Mouse (Mus musculus) heart, embryonic 15.5 days (tissue): ENCODE data around the gene 1700001J03Rik. TPM values are rescaled to one million over a fixed set of nuclear protein-coding genes. Genes with fewer than 3 reads are reported as not detected.
A peak's percentile ranks its signal among the peaks of the same experiment; 100 is the strongest.
"Not testable (repeated sequence)": the region's sequence is repeated elsewhere in the genome, so short reads cannot be mapped to it uniquely, and the experiment has no call there.

Experiments
- ATAC-seq: fragments of 200-750 bp; cut with Nextera tagmentation; replicated peaks from 2 replicates; pipeline ENCODE4 v1.8.0; 2017; ENCODE audit warnings: low read depth, moderate TSS enrichment; ENCODE audit not compliant: insufficient number of reproducible peaks, insufficient read depth, low FRiP score
- H3K27ac ChIP-seq: fragments of 300-500 bp; sonication (generic); 2 replicates; pipeline ENCODE4 v1.5.1; 2015; ENCODE audit warnings: mild to moderate bottlenecking, inconsistent platforms
- H3K27me3 ChIP-seq: fragments of 300-500 bp; sonication (generic); 2 replicates; pipeline ENCODE4 v1.6.1; 2015; ENCODE audit warnings: inconsistent platforms
- H3K36me3 ChIP-seq: fragments of 300-500 bp; sonication (generic); 2 replicates; pipeline ENCODE4 v1.6.1; 2015; ENCODE audit warnings: mild to moderate bottlenecking, inconsistent platforms
- H3K4me1 ChIP-seq: fragments of 300-500 bp; sonication (generic); replicated peaks from 2 replicates; pipeline ENCODE4 v1.6.1; 2015; ENCODE audit warnings: inconsistent platforms
- H3K4me2 ChIP-seq: fragments of 300-500 bp; sonication (generic); 2 replicates; pipeline ENCODE4 v1.6.1; 2015; ENCODE audit warnings: inconsistent platforms, mild to moderate bottlenecking, moderate library complexity
- H3K4me3 ChIP-seq: fragments of 300-500 bp; sonication (generic); 2 replicates; pipeline ENCODE4 v1.5.1; 2015; ENCODE audit warnings: mild to moderate bottlenecking, inconsistent platforms
- H3K9ac ChIP-seq: fragments of 300-500 bp; sonication (generic); 2 replicates; pipeline ENCODE4 v1.6.1; 2015; ENCODE audit warnings: mild to moderate bottlenecking, inconsistent platforms
- H3K9me3 ChIP-seq: fragments of 300-500 bp; sonication (generic); replicated peaks from 2 replicates; pipeline ENCODE4 v1.6.1; 2016; ENCODE audit warnings: inconsistent platforms
- WGBS: fragments of 180-500 bp; shearing (Covaris S2); methylation state at CpG from one replicate; pipeline ENCODE4 v1.1.7; 2015; ENCODE audit warnings: mixed read lengths; 5-methylcytosine and 5-hydroxymethylcytosine counted together
- polyA plus RNA-seq: library from polyadenylated mRNA; unstranded; fragments of >200 nt; fragmentation: Nextera tagmentation; extraction: Ambion mirVana; gene quantifications from 2 replicates; pipeline ENCODE4 v1.2.1, GENCODE M21; 2015

Gene 1700001J03Rik
- polyA plus RNA-seq, result not detected in 2 replicates

DNA sequence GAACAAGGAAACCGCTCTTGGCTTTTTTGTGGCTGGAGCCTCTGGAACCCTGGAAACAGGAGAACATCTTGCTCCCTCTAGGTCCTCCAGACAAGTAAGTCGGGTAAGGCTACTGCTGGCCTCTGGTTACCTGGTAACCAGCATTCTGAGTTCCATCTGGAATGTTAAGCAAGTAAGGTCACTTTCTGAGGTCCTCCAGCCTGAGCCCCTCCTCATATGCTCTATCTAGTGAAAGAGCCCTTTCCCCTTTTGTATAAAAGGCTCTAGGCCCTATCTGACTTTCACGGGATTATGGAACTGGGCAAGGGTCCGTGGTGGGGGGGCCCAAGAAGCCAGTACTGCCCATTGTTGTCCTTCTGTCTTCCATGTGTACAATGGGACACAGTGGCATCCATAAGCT is at the start of gene 1700001J03Rik:
Gene 1700001J03Rik (minus strand): TSS at position 101 of the 400 bp plus-strand sequence.
- not testable (repeated sequence) for H3K27me3 ChIP-seq, H3K4me2 ChIP-seq, H3K4me1 ChIP-seq, H3K9me3 ChIP-seq, ATAC-seq, H3K36me3 ChIP-seq, H3K9ac ChIP-seq, H3K27ac ChIP-seq, H3K4me3 ChIP-seq
- 69% methylated on average over 4 of the region's 4 CpGs for WGBS

DNA sequence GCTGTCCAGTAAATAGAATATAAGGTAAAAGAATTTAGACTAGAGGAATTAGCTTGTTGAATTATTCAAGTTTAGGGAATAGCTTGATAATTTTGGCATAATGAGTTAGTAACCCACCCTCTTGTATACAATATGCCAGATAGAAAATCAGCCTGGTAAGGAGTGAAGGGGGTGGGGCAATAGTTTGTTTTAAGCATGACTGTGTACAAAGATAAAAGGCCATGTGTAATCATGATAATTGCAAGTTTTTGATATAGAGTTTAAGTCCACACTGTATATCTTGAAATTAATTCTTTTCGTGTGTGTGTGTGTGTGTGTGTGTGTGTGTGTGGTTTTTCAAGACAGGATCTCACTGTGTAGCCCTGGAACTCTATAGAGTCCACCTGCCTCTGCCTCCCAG is 49.2 kb upstream of the 1700001J03Rik start:
- H3K27ac ChIP-seq, result no peak overlapping the region
- no peak overlapping the region for H3K9ac ChIP-seq
- no peaks in the 10 kb centered on the region for H3K36me3 ChIP-seq
- no peak for ATAC-seq
- no peak overlapping the region for H3K4me2 ChIP-seq
- H3K9me3 ChIP-seq, result no peaks in the 10 kb centered on the region
- H3K4me3 ChIP-seq, result no peak overlapping the region
- H3K27me3 ChIP-seq, result no peaks in the 10 kb centered on the region
- WGBS, result 76% methylated on average over 1 of the region's 1 CpGs
- H3K4me1 ChIP-seq, result peaks cover 17% of the 10 kb centered on the region

DNA sequence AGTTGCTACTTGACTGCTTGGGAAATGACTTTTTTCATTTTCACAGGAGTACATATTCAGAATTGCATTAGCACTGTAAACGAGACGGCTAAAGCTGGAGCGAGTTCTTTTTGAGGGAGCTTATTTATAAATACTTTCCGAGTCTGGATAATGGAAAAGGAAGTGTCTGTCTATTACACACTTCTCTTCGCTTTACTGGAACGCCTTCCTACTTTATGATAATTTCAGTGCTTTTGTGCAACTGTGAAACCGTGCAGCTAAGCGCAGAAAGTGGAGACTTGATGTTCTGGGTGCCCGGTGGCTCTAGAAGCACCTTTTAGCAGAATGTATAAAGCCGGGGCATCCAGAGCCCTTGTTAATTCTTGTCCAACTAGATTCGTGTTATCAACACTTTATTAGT is 47.7 kb upstream of the 1700001J03Rik start:
- H3K4me3 ChIP-seq, result peak overlapping the region; percentile 86
- no peak overlapping the region for H3K27ac ChIP-seq
- 46% methylated on average over 11 of the region's 11 CpGs for whole genome bisulfite sequencing
- H3K9me3 ChIP-seq, result no peaks in the 10 kb centered on the region
- H3K36me3 ChIP-seq, result no peaks in the 10 kb centered on the region
- H3K4me2 ChIP-seq, result peak overlapping the region; percentile 74
- H3K4me1 ChIP-seq, result peaks cover 14% of the 10 kb centered on the region
- no peak for ATAC-seq
- H3K9ac ChIP-seq, result peak overlapping the region; percentile 91; the same call in 1 of the 2 replicates
- no peaks in the 10 kb centered on the region for H3K27me3 ChIP-seq

DNA sequence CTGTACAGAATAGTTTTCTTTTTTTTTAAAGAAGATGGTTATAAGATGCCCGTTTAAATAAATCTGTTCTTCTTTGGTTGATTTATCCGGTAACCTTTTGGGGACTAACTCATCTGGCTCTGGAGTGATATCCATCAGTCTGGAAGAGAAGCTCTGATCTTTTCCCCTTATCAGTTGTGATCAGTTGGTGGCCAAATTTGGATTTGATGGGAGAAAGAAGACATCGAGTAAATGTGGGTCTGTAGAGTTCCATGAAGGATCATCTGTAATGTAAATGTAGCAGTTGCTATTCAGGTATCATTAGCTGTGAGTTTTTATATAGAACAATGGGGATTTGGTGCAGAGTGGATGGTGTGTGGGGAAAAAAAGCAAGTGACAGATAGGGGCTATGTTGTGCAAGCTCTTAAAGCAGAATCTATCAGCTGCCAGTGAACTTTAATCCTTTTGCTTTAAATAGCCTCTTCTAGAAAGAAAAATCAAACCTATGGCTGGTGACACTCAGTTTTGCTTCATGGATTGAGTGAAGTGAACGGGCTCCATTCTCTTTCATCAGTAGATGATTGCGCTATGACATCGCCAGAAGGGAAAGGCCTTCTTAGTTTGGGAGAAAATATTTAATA is 47.1 kb upstream of the 1700001J03Rik start:
- Histone ChIP-seq H3K36me3 (no peaks in the 10 kb centered on the region), H3K9me3 (no peaks in the 10 kb centered on the region), H3K4me2 (peak overlapping the region; percentile 74), H3K9ac (peak overlapping the region; percentile 91), H3K27me3 (no peaks in the 10 kb centered on the region), H3K4me3 (peak overlapping the region; percentile 86), H3K27ac (no peak overlapping the region), H3K4me1 (peaks cover 14% of the 10 kb centered on the region)
- 33% methylated on average over 6 of the region's 6 CpGs for WGBS
- no peak for ATAC-seq

DNA sequence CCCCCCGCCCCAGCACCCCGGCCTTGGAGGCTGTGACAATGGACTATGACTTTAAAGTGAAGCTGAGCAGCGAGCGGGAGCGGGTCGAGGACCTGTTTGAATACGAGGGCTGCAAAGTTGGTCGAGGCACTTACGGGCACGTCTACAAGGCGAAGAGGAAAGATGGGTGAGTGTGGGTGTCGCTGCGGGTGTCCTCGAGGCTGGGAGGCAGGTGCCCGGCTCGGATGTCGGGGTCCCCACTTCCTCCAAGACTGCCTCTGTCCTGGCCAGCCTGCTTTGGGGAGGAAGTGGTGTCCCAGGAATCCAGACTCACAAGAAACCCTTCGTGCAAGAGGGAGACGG is 46.5 kb upstream of the 1700001J03Rik start:
- Histone ChIP-seq H3K9ac (peak overlapping the region; percentile 91), H3K4me2 (peak overlapping the region; percentile 74), H3K27me3 (no peaks in the 10 kb centered on the region), H3K36me3 (no peaks in the 10 kb centered on the region), H3K4me1 (peaks cover 14% of the 10 kb centered on the region), H3K27ac (peak overlapping the region; percentile 96), H3K9me3 (no peaks in the 10 kb centered on the region), H3K4me3 (peak overlapping the region; percentile 86)
- peak; percentile 5; the same call in 1 of the 2 replicates for ATAC-seq
- WGBS, result under 1% methylated on average over 19 of the region's 19 CpGs

DNA sequence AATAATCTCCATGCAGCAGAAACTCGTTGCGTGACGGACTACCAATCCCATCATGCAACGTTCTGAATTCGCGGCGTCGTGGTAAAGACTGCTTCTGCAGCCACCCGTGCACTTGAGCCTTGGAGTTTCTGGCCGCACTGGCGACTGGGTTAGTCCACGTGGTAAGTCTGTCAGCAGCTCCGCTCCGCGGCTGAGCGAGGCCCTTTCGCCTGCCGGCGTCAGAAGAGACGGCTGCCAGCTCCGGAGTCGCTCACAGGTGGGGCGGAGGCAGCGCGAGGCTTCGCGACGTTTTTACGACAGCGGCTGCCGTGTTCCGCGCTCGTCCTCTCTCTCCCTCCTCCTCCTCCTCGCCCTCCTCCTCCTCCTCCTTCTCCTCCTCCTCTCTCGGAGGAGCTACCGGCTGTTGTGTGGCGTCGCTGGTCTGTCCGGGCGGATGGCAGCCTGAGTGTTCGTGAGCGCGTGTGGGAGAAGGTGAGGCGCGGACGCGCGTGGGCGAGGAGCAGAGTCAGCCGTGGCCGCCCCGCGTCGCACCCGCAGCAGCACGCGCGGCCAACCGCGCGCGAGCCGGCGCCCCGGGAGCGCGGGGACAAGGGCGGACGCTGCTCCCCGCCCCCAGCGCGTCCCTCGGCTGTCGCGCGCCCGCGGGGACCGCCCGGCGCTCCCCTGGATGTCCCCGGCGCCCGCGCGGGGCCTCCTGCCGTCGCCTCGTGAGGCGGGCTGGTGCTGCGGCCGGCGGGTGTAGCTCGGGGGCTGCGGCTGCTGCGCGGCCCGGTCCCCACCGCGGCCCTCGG is 46.0 kb upstream of the 1700001J03Rik start, which contains the start of gene Cdk8:
Gene Cdk8 (plus strand): TSS at position 367 of the 791 bp plus-strand sequence.
- under 1% methylated on average over 70 of the region's 102 CpGs for WGBS
- H3K4me2 ChIP-seq, result peak within 1 kb of the TSS; percentile 74
- no peaks in the 10 kb centered on the region for H3K9me3 ChIP-seq
- peak within 1 kb of the TSS; percentile 96 for H3K27ac ChIP-seq
- peak; percentile 92 for ATAC-seq
- H3K4me1 ChIP-seq, result peaks cover 14% of the 10 kb centered on the region
- no peaks in the 10 kb centered on the region for H3K27me3 ChIP-seq
- H3K9ac ChIP-seq, result peak within 1 kb of the TSS; percentile 91
- H3K36me3 ChIP-seq, result no peaks in the 10 kb centered on the region
- peak within 1 kb of the TSS; percentile 86 for H3K4me3 ChIP-seq

DNA sequence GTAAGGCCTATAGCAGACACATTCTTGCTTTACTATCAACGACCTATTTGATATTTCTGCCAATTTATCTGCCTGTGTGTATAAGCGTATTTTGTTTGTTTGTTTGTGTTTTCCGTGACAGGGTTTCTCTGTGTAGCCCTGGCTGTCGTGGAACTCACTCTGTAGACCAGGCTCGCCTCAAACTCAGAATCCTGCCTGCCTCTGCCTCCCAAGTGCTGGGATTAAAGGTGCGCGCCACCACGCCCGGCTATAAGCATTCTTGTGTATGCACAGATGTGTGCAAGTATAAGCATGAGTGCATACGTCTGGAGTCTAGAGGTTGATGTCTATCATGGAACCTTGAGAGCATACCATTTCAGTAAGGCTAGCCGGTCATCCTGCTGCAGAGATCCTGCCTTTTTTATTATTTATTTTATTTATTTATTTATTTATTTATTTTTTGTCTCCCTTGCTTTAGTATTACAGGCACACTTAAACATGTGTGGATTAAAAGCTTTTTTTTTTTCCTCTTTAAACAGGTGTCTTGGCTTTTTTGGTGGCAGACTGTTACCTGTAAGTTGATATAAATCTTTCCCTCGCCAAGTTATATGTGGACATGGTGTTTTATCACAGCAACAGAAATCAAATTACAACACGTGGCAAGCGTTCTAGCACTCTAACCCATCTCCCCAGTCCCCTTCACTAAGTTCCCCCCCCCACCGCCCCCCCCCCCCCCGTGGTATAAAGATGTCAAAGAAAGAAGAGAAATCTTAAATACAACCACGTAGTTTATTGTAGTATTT is 45.0 kb upstream of the 1700001J03Rik start:
- Histone ChIP-seq H3K9me3 (no peaks in the 10 kb centered on the region), H3K4me3 (peak overlapping the region; percentile 86), H3K4me2 (peak overlapping the region; percentile 74), H3K36me3 (no peaks in the 10 kb centered on the region), H3K27ac (peak overlapping the region; percentile 96), H3K9ac (peak overlapping the region; percentile 91), H3K27me3 (no peaks in the 10 kb centered on the region), H3K4me1 (peaks cover 14% of the 10 kb centered on the region)
- 54% methylated on average over 17 of the region's 17 CpGs for WGBS
- ATAC-seq, result no peak

DNA sequence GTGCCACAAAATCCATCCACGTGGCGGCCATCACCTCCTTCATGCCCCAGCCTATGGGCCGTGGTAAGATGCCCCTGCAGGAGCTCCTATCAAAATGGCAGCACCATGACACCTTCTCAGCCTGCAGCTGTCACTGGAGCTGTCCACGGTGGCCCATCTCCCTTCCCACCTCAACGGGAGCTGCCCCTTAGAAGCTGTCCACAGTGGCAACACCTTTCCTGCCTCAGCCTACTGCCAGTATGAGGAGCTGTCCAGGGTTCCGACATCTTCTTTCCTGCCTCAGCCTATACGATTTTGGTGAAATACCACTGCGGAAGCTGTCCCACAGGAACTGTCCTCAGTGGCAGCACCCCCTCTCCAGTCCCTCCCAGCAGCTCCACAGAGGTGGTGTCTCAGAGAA is 42.4 kb upstream of the 1700001J03Rik start:
- Histone ChIP-seq H3K4me2 (no peak overlapping the region), H3K27ac (no peak overlapping the region), H3K4me3 (no peak overlapping the region), H3K4me1 (peaks cover 7% of the 10 kb centered on the region), H3K27me3 (no peaks in the 10 kb centered on the region), H3K36me3 (no peaks in the 10 kb centered on the region), H3K9ac (no peak overlapping the region), H3K9me3 (no peaks in the 10 kb centered on the region)
- ATAC-seq, result no peak
- 81% methylated on average over 8 of the region's 8 CpGs for WGBS

DNA sequence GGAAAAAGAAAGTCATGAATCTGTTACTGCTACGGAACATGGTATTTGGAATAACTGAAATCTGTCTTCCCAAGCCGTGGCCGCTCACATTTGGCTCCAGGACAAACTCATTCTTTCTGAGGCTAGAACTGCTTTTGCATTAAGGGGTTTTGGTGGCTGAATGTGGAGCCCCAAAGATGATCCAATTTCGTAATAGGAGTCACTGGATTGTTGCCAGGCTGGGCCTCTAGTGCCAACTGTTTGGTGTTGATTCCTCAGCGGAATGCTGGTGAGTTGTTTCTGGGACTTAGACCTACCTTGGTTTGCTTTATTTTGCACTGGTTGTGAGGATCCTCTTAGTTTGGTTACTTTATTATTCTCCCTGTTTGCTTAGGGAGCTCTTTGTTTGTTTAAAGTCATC is 38.7 kb upstream of the 1700001J03Rik start:
- H3K27ac ChIP-seq, result no peak overlapping the region
- ATAC-seq, result no peak
- no peaks in the 10 kb centered on the region for H3K9me3 ChIP-seq
- H3K27me3 ChIP-seq, result no peaks in the 10 kb centered on the region
- H3K36me3 ChIP-seq, result peaks cover 10% of the 10 kb centered on the region
- no peak overlapping the region for H3K9ac ChIP-seq
- H3K4me1 ChIP-seq, result peaks cover 12% of the 10 kb centered on the region
- H3K4me3 ChIP-seq, result no peak overlapping the region
- H3K4me2 ChIP-seq, result no peak overlapping the region
- 81% methylated on average over 5 of the region's 5 CpGs for WGBS

DNA sequence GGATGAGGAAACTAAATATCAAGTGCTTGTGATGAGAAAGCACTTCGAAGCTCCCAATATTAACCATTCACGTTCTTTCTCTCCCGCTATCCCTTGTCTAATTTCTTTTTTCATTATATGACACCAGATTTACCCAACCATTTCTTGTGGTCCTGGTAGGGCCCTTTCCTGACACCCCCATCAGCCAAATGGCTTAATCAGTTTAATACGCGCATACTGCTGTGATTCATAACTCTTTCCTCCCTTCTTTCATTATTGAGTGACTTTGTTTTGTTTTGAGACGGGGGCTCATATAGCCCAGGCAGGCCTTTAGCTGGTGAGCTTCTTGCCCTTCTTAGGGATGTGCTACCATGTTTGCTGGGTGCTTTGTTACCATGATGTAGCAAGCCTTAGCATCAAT is 36.6 kb upstream of the 1700001J03Rik start:
- peak overlapping the region; percentile 74 for H3K4me2 ChIP-seq
- H3K4me3 ChIP-seq, result peak overlapping the region; percentile 85
- H3K27ac ChIP-seq, result peak overlapping the region; percentile 100
- no peak for ATAC-seq
- H3K4me1 ChIP-seq, result peaks cover 12% of the 10 kb centered on the region
- H3K9ac ChIP-seq, result peak overlapping the region; percentile 91
- H3K9me3 ChIP-seq, result no peaks in the 10 kb centered on the region
- peaks cover 24% of the 10 kb centered on the region for H3K36me3 ChIP-seq
- WGBS, result 35% methylated on average over 6 of the region's 6 CpGs
- no peaks in the 10 kb centered on the region for H3K27me3 ChIP-seq
